Mouse (Mus musculus): Measurements from ENCODE around the gene Emilin2.

GRCm38 (mm10) chr17:71235229-71235958, 76.4 kb downstream of the Emilin2 start:
- TF ChIP-seq POLR2A (IDR thresholded peaks at IDR 0.05; ENCODE audit: insufficient read depth, low read depth, low read length) (no peak), CTCF (IDR thresholded peaks at IDR 0.05) (no peak)
